Mouse (Mus musculus) myocyte (in vitro differentiated cells): ENCODE measurements around the gene Prss2.

Source experiments
- E2F4 ChIP-seq: IDR thresholded peaks from one replicate; pipeline ENCODE4 v1.6.1; 2011; ENCODE audit warnings: mild to moderate bottlenecking, control low read depth, moderate library complexity; ENCODE audit not compliant: insufficient read depth
- POLR2A ChIP-seq: IDR thresholded peaks from one replicate; pipeline ENCODE4 v1.6.1; 2011; ENCODE audit warnings: low read depth, mild to moderate bottlenecking, control low read depth, moderate library complexity; ENCODE audit not compliant: insufficient read length
- REST ChIP-seq: IDR thresholded peaks from one replicate; pipeline ENCODE4 v1.6.1; 2011; ENCODE audit warnings: mild to moderate bottlenecking, control low read depth, moderate library complexity; ENCODE audit not compliant: insufficient read depth, insufficient read length
- TCF12 ChIP-seq: IDR thresholded peaks from one replicate; pipeline ENCODE4 v1.6.1; 2011; ENCODE audit warnings: mild to moderate bottlenecking, control low read depth; ENCODE audit not compliant: poor library complexity, insufficient read depth, severe bottlenecking
- USF1 ChIP-seq: IDR thresholded peaks from one replicate; pipeline ENCODE4 v1.6.1; 2011; ENCODE audit warnings: low read depth, mild to moderate bottlenecking, control low read depth, moderate library complexity

GRCm38 (mm10) chr6:41562598-41562997 lies 41.0 kb downstream of the Prss2 start:
- no peak for TF ChIP-seq USF1
- no peak for TF ChIP-seq POLR2A
- TF ChIP-seq E2F4: no peak
- TF ChIP-seq REST: no peak
- TF ChIP-seq TCF12: no peak
